Mouse (Mus musculus): ENCODE data around the gene Dnase1l2. TPM values are rescaled to one million over a fixed set of nuclear protein-coding genes. Genes with fewer than 3 reads are reported as not detected.

Dnase1l2 gene
- polyA plus RNA-seq (2015; fragmentation: Nextera tagmentation; extraction: Ambion mirVana), result 1.7 and 1.9 TPM in 2 replicates

GRCm38 (mm10) chr17:24442632-24443155 lies at the start of gene Dnase1l2:
Dnase1l2 (minus strand) TSS chr17:24443105.
- no peak for DNase-seq (ENCODE audit: low spot score)

GRCm38 (mm10) chr17:24490399-24490798 lies 47.5 kb upstream of the Dnase1l2 start:
- DNase-seq (ENCODE audit: low spot score), result no peak

DNA sequence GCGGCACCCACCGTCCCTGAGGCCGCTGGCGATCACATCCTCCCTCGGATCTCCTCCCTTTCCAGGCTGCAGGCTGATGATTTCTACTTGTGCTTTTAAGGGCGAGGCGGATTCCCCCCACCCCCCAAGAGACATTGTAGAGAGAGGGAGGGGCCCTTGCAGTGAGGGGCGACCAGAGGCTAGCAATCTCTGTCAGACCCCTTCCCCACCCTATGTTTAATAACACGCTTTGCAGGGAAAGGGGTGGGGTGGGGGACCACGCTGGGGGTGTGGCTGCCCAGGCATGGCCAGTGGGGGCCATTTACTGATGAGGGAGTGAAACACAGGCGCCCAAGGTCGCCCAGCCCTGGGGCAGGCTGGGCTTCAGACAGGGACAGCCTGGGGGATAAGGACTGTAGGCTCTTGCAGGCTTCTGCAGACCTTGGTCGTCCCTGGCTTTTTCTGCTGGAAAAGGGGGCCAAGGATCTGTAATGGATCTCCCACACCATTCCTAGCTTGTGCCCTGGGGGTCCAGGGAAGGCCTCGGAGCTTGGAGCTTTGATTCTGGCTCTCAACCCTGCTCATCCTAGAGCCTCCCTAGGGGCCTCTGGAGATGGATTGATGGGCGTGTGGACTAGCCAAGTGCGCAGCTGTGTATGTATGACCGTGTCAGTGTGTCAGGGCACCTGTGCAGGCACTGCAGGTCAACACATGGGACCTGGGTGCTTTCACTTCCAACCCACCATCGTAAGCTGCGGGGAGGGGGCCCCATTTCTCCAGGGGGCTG lies 46.5 kb upstream of the Dnase1l2 start:
- DNase-seq (ENCODE audit: low spot score), result no peak

GRCm38 (mm10) chr17:24488662-24489264 lies 45.9 kb upstream of the Dnase1l2 start:
- peak; percentile 33 for DNase-seq (ENCODE audit: low spot score)

DNA sequence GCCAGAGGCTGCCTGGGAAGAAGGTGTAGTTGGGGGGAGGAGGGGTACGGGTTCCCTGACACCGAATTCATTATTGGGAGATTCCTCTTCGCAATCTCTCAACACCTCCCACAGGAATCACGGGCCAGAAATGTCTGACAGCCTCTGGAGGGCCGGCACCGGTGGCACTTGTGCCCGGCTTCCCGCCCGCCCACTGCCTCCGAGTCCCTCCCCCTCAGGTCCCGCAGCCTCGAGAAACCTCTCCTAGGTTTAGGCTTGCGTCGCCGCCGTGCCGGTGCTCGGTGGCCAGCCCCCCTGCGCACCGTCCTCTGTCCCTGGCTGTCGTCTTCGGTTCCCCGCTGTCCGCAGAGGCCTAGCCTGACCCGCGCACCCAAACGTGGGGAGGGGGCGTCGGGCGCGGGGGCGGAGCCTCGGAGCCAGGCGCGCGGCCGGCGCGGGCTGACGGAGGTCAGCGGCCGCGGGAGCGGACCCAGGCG lies 45.3 kb upstream of the Dnase1l2 start, which contains the start of gene Caskin1:
TSS of gene Caskin1 (plus strand) at position 416 of the 476 bp plus-strand sequence.
- DNase-seq (ENCODE audit: low spot score), result no peak

GRCm38 (mm10) chr17:24485090-24485860 lies 42.4 kb upstream of the Dnase1l2 start:
- DNase-seq (ENCODE audit: low spot score), result peak; percentile 35

DNA sequence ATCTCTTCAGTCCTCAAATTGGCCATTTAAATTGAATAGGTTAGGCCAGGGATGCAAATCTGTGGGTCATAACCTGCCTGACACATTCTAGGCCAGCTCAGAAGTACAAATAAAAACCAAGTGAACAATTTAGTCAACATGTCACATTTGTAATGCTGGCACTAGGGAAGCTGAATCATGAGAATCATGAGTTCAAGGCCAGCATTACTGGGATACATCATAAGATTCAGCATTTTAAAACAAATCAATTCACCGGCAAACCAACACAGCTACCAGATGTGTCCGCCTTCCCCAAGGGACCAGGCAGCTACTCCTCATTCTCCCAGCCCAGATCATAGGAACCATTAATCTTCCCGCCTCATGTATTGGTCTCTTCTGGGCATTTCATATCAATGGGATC lies 40.6 kb upstream of the Dnase1l2 start:
- DNase-seq (ENCODE audit: low spot score), result no peak

DNA sequence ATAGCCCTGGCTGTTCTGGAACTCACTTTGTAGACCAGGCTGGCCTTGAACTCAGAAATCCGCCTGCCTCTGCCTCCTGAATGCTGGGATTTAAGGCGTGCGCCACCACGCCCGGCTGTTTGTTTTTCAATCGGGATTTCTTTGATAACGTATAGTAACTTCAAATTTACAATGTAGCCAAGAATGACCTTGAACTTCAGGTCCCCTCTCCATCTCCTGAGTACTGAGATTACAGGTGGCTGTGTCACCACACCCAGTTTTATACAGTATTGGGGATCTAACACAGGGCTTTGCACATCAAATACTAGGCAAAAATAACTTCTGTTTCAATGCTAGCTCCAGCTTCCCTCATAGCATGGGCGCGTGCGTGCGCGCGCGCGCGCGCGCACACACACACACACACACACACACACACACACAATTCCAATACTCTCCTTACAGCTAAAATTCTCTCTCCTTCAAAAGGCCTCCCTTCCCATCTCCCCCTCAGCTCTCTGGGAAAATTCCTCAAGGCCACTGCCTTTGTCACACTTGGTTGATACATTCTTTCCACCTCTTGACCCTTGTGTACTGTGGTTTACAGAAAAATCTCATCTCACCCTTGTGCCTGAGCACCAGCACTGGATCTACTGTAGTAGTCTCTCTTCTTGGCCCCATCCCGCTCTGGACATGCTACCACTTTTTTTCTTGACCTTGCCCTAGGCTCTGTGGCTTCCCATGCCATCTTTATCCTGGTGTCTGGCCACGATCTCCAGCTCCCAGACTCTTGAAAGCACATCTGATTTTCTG lies 38.3 kb upstream of the Dnase1l2 start:
- no peak for DNase-seq (ENCODE audit: low spot score)

DNA sequence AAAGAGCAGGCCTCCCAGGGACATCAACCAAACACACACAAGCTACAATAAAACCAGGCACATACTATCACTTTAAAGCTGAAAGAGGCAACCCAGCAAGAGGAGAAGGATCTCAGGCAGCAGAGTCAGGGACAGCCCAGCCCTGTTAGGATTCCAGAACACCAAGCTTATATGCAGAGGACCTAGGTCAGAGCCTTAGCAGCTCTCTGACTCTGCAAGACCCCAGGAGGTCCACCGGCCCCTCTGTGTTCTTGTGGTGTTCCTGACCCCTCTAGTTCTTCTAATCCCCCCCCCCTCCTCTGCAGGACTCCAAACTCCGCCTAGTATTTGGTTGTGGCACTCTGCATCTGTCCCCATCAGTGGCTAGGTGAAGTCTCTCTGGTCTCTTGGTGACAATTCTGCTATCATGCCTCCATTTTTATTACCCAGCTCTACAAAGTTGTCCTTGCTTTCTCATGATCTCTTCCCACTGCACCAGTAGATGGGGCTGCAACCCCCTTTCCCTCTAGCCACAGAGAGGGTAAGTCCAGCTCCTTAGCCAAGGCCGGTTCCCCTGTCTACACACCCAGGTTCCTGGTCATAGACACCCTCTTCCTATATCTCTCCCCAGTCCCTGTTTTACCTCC lies 37.4 kb upstream of the Dnase1l2 start:
- DNase-seq (ENCODE audit: low spot score), result no peak

- DNase-seq (ENCODE audit: low spot score), result no peak
These were observed 36.5 kb upstream of the Dnase1l2 start for GRCm38 (mm10) chr17:24479431-24479830.

DNA sequence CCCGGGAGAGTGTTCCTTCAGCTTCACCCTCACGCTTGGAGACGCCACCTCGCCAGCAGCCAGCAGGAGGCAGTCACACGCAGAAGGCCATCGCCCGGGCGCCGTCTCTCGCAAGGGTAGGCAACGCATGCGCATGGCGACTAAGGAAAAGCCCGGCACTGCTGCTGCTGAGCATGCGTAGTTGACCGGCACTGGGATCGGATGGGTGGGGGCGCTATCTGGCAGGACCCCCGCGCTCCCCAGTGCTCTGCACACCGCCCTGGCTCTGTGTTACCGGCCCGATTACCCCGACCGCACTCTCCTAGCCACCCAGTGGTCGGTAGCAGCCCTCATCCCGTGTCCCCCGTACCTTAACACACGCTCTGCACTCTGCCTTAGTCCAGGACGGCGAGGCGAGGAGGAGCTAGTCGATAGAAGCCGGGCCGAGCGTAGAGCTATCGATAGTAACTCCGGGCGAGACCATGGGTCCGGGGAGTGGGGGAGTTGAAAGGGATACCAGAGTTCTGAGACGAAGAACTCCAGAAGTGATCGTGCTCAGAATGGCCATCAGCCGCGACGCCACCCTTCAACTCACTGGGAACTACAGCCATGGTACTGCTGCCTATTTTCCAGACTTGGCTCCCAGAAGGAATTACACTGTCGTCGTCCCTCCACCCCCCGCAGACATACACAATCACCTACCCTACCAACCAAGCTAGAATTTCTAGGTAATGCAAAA lies 35.9 kb upstream of the Dnase1l2 start, which contains the start of gene Mlst8:
TSS of gene Mlst8 (minus strand) at position 416 of the 718 bp plus-strand sequence.
- peak; percentile 96 for DNase-seq (ENCODE audit: low spot score)

DNA sequence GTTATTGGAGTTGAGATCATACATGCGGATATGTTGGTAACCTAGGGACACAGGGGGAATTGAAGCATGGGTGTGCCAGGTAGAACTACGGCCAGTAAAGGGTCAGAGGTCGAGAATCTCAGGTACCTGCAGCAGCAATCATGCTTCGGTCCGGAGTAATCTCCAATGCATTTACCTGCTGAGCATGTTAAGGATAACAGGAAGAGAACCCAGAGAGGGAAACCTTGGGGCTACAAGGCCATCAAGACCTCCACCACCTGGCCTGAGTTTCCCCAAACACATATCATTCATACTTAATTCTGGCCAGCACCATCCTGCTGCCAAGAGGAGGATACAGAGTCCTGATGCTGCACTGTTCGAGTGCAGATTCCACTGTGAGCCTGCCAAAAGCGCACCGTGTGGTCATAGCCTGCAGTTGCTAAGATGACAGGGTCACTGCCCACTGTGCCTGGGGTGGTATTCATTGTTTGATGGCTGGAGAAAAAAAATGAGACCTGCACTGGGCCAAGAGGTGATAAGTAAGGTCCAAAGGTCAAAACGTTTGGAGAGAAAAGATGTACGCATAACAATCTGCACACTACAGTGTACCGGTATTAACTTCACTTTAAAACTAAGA lies 35.2 kb upstream of the Dnase1l2 start:
- no peak for DNase-seq (ENCODE audit: low spot score)

DNA sequence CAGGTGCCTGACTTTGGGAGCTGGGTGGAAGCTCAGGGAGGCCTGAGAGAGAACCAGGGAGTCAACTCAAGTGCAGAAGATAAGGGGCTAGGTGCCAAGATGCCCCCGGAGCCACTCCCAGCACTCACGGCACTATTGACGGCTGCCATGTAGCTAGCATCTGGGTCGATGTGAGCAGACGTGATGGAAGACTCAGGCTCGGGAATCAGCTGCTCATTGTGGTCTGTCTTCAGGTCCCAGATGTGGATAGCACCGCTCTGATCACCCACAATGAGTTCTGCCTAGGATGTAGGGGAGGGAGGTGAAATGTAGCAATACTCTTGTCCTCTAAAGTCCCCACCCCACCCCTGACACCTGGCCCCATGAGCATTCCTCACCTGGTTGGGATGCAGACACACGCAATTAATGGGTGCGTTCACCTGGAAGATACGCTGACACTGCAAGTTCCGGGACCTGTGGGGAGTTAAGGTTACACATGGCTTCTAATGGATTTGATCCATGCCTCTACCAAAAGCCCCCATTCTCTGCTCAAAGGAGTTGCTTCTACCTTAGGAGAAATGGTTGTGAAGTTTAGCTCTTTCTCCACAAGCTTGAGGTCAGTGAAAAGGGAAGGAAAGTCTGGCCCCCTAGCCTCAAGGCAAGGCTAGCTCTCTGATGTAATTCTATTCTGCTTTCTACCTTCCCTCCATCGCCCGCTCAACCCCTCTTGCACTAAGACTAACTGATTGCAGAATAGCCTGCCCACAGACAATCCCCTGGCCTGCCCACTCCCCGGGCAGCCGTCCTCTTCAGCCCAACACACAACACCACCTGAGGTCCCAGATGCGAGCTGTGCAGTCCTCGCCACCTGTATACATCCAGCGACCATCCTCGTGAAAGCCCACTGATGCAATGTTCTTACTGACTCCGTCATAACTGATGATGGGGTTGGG lies 34.4 kb upstream of the Dnase1l2 start:
- DNase-seq (ENCODE audit: low spot score), result no peak

- no peak for DNase-seq (ENCODE audit: low spot score)
These were observed 33.3 kb upstream of the Dnase1l2 start for GRCm38 (mm10) chr17:24476022-24476776.

DNA sequence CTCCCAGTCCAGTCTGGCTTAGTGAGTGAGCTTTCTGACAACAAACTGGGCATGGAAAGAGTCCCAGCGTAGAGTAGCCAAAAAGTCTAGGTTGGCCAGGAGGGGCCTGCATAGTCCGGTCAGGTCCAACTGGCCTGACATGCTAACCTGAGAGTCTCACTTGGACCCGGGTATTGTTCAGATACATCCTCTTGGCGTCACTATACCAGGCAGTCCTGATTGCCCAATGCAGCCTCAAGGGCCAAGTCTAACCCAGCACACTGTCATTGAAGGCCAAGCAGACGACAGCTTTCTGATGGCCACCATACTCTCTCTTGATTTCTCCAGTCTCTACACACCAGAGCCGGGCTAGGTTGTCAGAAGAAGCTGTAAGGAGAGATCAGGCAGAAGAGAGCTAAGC lies 32.7 kb upstream of the Dnase1l2 start:
- no peak for DNase-seq (ENCODE audit: low spot score)

- DNase-seq (ENCODE audit: low spot score), result no peak
These were observed 31.7 kb upstream of the Dnase1l2 start for GRCm38 (mm10) chr17:24474557-24474956.

DNA sequence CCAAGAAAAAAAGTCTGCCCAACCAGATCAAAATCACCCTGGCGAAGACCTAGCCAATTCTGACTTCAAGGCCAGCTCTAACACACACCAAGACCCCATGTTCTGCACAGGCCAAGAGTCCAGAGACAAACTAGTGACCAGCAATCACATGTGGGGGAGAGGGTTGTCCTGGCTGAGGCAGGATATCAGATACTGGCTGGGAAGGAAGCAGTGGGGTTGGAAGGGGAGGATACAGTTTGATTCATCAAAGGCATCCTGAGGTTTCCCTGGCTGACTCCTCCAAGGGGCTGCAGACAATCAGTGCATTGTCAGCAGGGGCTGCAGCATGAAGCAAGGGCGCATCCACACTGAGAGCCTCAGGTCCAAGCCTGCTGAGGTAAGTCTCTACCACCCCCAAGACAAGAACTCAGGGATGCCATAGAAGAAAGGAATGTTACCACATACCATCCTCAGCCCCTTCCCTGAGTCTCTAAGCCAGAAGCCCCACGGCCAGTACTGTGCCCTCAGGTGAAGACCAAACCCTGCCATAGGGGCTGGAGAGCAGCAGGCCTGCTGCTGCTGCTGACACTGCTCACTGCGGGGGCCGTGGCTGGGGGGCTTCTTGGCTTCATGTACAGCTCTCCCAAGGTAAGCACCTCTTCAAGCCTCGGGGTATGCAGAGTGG lies 30.8 kb upstream of the Dnase1l2 start, which contains the start of gene Bricd5:
TSS of gene Bricd5 (plus strand) at position 273 of the 664 bp plus-strand sequence.
- no peak for DNase-seq (ENCODE audit: low spot score)
